Mouse (Mus musculus): ENCODE measurements around the gene Cul9.

Gene Cul9

DNA sequence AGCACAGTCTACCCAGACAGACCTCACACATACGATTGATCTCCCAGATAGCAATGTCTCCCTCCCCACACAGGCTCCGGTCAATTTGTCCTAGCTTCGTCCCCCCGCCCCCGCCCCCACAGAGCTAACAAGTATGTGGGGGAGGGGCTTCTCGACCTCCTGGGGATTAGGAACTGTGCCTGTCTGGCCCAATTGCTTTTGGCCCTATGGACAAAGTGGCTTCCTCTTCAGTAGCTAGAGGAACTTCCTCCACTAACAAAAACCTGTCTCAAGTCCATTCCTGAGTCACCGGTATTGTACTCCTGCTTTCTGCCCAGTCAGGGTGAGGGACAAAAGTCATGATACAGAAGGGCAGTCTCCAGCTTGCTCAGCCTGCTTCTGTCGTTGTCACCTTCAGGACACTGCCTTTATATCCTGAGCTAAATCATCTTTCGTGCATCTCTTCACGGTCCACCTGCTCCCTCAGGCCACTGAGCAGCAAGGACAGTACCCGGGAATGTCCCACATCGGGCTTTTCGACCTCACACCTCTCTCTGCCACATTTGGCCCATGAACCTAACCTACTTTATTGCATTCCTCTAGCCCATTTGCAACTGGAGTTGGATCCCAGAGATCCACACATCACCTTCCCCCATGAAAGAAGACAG lies 92.8 kb downstream of the Cul9 start:
- no peak for DNase-seq (ENCODE audit: low read depth, low spot score)

DNA sequence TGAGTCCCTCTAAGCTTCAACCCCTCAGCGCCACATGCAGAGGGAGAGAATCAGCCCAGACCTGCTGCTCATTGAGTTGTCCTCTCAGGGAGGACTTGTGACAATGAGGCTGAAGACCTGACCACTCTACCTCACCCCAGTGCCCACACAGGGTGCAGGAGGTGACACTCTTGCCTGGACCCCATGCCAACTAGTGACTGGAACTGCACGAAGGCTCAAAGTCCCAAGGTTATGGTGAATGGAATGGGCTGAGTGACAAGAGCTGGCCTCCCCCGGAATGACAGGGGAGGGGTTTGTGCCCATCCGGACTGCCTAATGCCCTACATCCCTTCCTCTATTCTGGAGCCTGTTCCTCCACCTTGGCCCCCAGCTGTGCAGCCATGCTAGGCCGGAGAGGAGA lies 93.5 kb downstream of the Cul9 start:
- DNase-seq (ENCODE audit: low read depth, low spot score): no peak

Data from brain, embryonic 18.5 days (tissue).